In the genomic region with DNA sequence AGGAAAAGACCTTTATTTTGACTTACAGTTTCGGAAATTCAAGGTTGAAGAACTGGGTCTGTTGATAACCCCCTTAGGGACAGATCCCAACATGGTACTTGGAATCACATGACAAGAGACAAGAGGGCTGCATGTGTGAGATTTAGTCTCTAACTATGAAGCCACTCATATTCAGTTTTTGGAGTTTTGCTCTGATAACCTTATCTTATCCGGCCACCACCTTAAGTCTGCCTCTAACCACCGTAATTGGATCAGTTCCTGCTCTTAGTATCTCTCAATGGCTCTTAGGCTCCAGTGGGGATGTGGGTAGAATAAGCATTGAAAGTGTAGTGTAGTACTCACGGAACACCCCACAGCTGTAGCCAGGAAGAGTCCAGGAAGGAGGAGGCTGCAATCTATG, we compare ENCODE assay signal across 1 mouse cellular context.
TF ChIP-seq lines count a peak whose summit lies in the region.

No protein-coding gene starts in this region.

TF ChIP-seq in MEL, 35 proteins besides CTCF, POLR2A, EP300 and RAD21 (continued from another document):
- no peak for TF ChIP-seq POLR2AphosphoS5 (IDR thresholded peaks at IDR 0.05; ENCODE audit: borderline replicate concordance, low read depth, low read length)
- no peak; the same call in 1 of the 2 replicates for TF ChIP-seq ZMIZ1 (IDR thresholded peaks at IDR 0.05; ENCODE audit: low read depth, low read length)
- peak; percentile 85 for TF ChIP-seq MYB (IDR thresholded peaks at IDR 0.05; ENCODE audit: low read depth, low read length)
- no peak for TF ChIP-seq ZKSCAN1 (IDR thresholded peaks at IDR 0.05; ENCODE audit: low read depth, low read length)
- no peak for TF ChIP-seq NELFE (IDR thresholded peaks at IDR 0.05; ENCODE audit: low read depth, low read length)
- TF ChIP-seq POLR2AphosphoS2 (IDR thresholded peaks at IDR 0.05; ENCODE audit: low read length): peak; percentile 55; the same call in 1 of the 2 replicates
- TF ChIP-seq CHD1 (IDR thresholded peaks at IDR 0.05; ENCODE audit: low read depth, low read length): 0 out of 2 replicates have a peak, but pooled peaks have one; percentile 26
- TF ChIP-seq HCFC1 (IDR thresholded peaks at IDR 0.05; ENCODE audit: low read depth, low read length): peak; percentile 68
- TF ChIP-seq GABPA (IDR thresholded peaks at IDR 0.05; ENCODE audit: low read depth, low read length): no peak
- TF ChIP-seq JUND (IDR thresholded peaks at IDR 0.05; ENCODE audit: low read depth, low read length): peak; percentile 68
- TF ChIP-seq ETS1 (IDR thresholded peaks at IDR 0.05; ENCODE audit: low read depth, low read length): peak; percentile 95
- TF ChIP-seq RCOR1 (IDR thresholded peaks at IDR 0.05; ENCODE audit: low read depth, low read length): peak; percentile 95
- no peak for TF ChIP-seq UBTF (IDR thresholded peaks at IDR 0.05; ENCODE audit: borderline replicate concordance, insufficient read depth, low read depth, low read length)
- peak in 1 of 2 experiments; percentile 58; a peak in 2 of 4 replicates for TF ChIP-seq USF2 (IDR thresholded peaks at IDR 0.05; ENCODE audit: borderline replicate concordance in 1 of 2, insufficient read depth in 1 of 2, low read depth in 1 of 2, low read length in 2 of 2)
